ENCODE assay signal across 7 mouse cellular contexts in genomic region chr2:92331871-92332270, GRCm38 (mm10). TPM values are rescaled to one million over a fixed set of nuclear protein-coding genes. Genes with fewer than 3 reads are reported as not detected.
"Had no signal": no experiment of that assay in that cellular context is flagged by ENCODE, and none has a peak within 500 bp of the region (broad histone marks: within the 10 kb centered on the region; RNA-seq: fewer than 3 reads in every experiment).

No protein-coding gene starts in this region.

- DNase-seq: embryo, embryonic 11 days; gastrocnemius, postnatal 10 days; gastrocnemius, postnatal 25 days; gastrocnemius, postnatal 36 days; heart, adult 18-20 months; heart, adult 2 months had no signal

RNA-seq across cellular contexts. Expression of gene Large2, which starts 42.8 kb away (rescaled TPM):
- total RNA-seq: heart, adult 2 months had no signal
- polyA plus RNA-seq: erythroblast, embryonic 14.5 days had no signal
